Mouse (Mus musculus): ENCODE results near the gene Snx29.

DNA sequence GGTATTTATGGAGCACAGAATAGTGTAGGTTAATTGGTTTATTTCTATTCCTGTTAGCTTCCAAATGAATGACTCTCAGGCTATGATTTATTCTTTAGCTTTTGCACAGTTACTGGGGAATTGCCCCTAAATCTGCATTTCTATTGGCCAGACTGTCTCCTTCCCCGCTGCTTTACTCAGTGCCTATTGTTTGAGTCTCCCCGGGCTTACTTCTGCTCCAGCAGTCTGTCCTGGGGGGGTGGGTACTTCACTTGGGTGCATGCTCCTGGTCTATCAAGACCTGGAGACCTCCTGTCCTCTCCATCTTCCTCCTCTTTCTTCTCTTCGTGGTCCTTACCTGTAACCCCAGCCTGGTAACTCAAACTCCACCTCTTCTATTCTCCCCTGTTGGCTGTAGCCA is 45.8 kb upstream of the Snx29 start:
- no peak for TF ChIP-seq CTCF (IDR thresholded peaks at IDR 0.05; ENCODE audit: insufficient read depth, low read depth, low read length)
- TF ChIP-seq POLR2A (IDR thresholded peaks at IDR 0.05; ENCODE audit: insufficient read depth, low read depth, low read length), result no peak
